Mouse (Mus musculus) heart, embryonic 15.5 days (tissue): ENCODE data around the gene Supt3. TPM values are rescaled to one million over a fixed set of nuclear protein-coding genes. Genes with fewer than 3 reads are reported as not detected.

Experiments
- ATAC-seq: fragments of 200-750 bp; cut with Nextera tagmentation; replicated peaks from 2 replicates; pipeline ENCODE4 v1.8.0; 2017; ENCODE audit warnings: low read depth, moderate TSS enrichment; ENCODE audit not compliant: insufficient number of reproducible peaks, insufficient read depth, low FRiP score
- H3K27ac ChIP-seq: fragments of 300-500 bp; sonication (generic); 2 replicates; pipeline ENCODE4 v1.5.1; 2015; ENCODE audit warnings: mild to moderate bottlenecking, inconsistent platforms
- H3K27me3 ChIP-seq: fragments of 300-500 bp; sonication (generic); 2 replicates; pipeline ENCODE4 v1.6.1; 2015; ENCODE audit warnings: inconsistent platforms
- H3K36me3 ChIP-seq: fragments of 300-500 bp; sonication (generic); 2 replicates; pipeline ENCODE4 v1.6.1; 2015; ENCODE audit warnings: mild to moderate bottlenecking, inconsistent platforms
- H3K4me1 ChIP-seq: fragments of 300-500 bp; sonication (generic); replicated peaks from 2 replicates; pipeline ENCODE4 v1.6.1; 2015; ENCODE audit warnings: inconsistent platforms
- H3K4me2 ChIP-seq: fragments of 300-500 bp; sonication (generic); 2 replicates; pipeline ENCODE4 v1.6.1; 2015; ENCODE audit warnings: inconsistent platforms, mild to moderate bottlenecking, moderate library complexity
- H3K4me3 ChIP-seq: fragments of 300-500 bp; sonication (generic); 2 replicates; pipeline ENCODE4 v1.5.1; 2015; ENCODE audit warnings: mild to moderate bottlenecking, inconsistent platforms
- H3K9ac ChIP-seq: fragments of 300-500 bp; sonication (generic); 2 replicates; pipeline ENCODE4 v1.6.1; 2015; ENCODE audit warnings: mild to moderate bottlenecking, inconsistent platforms
- H3K9me3 ChIP-seq: fragments of 300-500 bp; sonication (generic); replicated peaks from 2 replicates; pipeline ENCODE4 v1.6.1; 2016; ENCODE audit warnings: inconsistent platforms
- WGBS: fragments of 180-500 bp; shearing (Covaris S2); methylation state at CpG from one replicate; pipeline ENCODE4 v1.1.7; 2015; ENCODE audit warnings: mixed read lengths; 5-methylcytosine and 5-hydroxymethylcytosine counted together
- polyA plus RNA-seq: library from polyadenylated mRNA; unstranded; fragments of >200 nt; fragmentation: Nextera tagmentation; extraction: Ambion mirVana; gene quantifications from 2 replicates; pipeline ENCODE4 v1.2.1, GENCODE M21; 2015

Supt3 gene
- polyA plus RNA-seq, 1 experiment from 2014 or later: 20.7 TPM

DNA sequence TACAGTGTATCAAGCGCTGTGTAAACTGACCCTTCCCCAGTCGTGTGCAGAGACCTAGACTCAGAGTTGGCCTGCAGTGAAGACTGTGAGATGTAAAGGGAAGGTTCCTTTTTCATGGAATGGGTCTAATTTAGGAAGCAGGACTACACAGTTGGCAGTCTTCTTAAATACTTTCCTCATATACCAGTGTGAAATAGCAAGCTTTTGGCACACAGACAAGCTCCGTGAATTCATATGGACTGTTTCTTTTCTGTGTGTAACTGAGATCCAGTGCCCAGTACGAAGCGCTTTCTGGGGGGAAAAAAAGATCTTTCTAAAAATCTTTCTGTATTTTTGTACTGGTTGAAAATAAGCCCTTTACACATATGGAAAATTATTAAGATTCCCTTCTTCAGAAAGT is 286.8 kb downstream of the Supt3 start:
- WGBS: 69% methylated on average over 5 of the region's 5 CpGs
- Histone ChIP-seq H3K4me1 (peaks cover 4% of the 10 kb centered on the region; the same call in 1 of the 2 replicates), H3K27me3 (no peaks in the 10 kb centered on the region), H3K9ac (no peak overlapping the region), H3K27ac (no peak overlapping the region), H3K4me2 (no peak overlapping the region), H3K4me3 (no peak overlapping the region), H3K9me3 (no peaks in the 10 kb centered on the region), H3K36me3 (no peaks in the 10 kb centered on the region)
- no peak for ATAC-seq

DNA sequence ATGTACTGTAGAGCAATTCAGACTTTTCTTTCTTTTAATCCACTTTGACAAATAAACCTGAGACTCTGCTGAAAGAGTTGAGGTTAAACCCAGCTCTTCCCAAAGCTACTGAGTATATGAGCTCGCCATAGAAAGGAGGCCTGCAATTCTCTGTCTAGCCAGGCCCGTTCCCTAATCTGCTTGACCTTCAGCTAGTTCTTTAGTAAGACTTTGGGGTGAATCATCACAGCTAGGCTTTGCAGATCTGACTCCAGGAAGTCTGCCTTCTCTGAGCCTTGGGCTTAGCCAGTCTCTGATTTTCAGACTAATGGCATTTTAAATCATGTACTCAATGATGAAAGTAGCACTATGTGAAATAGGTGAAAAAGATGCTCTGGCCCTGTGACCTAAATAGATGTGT is 288.5 kb downstream of the Supt3 start:
- Histone ChIP-seq H3K36me3 (no peaks in the 10 kb centered on the region), H3K27ac (no peak overlapping the region), H3K9ac (no peak overlapping the region), H3K4me2 (no peak overlapping the region), H3K9me3 (no peaks in the 10 kb centered on the region), H3K4me3 (no peak overlapping the region), H3K4me1 (peaks cover 4% of the 10 kb centered on the region; the same call in 1 of the 2 replicates), H3K27me3 (no peaks in the 10 kb centered on the region)
- WGBS: 42% methylated on average over 2 of the region's 2 CpGs
- ATAC-seq: no peak

DNA sequence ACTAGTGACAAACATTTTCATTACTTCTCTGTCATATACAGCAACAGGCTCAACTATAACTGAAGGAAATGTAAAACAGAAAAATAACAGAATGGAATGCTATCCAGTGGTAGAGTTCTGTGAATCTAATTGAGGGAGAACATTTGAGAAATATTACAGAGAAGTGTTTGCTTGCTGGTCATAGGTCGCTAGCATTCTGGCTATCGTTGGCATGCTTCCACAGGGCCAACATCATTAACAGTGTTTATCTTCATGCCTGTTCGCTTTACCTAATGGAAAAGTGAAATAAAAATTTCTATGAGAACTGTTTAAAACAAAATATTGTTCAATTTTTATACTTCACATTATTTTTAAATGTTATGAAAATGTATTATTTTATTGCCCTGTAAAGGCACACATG is 290.5 kb downstream of the Supt3 start:
- WGBS: 88% methylated on average over 3 of the region's 3 CpGs
- peaks cover 4% of the 10 kb centered on the region; the same call in 1 of the 2 replicates for H3K4me1 ChIP-seq
- no peak for ATAC-seq

DNA sequence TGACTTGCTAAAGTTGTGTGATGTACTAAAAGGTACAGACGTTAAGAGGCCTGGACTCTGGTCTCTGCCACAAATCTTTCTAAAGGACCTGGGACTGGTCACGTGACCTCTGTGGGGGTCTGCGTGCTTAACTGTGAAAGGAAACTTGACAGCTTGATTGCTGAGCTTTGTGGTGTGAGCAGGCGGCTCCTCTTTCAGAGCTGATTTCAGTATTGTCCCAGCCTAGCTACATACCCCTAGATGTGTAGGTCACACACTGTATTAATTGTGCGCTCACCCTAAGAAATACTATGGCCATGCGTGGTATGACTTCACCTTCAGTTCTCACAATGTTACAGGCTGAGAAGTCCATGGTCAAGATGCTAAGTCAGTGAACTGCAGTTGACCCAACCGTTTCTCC is 291.4 kb downstream of the Supt3 start:
- Histone ChIP-seq H3K9ac (no peak overlapping the region), H3K27ac (no peak overlapping the region), H3K4me2 (no peak overlapping the region), H3K27me3 (no peaks in the 10 kb centered on the region), H3K36me3 (no peaks in the 10 kb centered on the region), H3K4me3 (no peak overlapping the region), H3K4me1 (peaks cover 4% of the 10 kb centered on the region; the same call in 1 of the 2 replicates), H3K9me3 (no peaks in the 10 kb centered on the region)
- 61% methylated on average over 7 of the region's 7 CpGs for WGBS
- ATAC-seq: no peak

More for the DNA sequence above, 290.5 kb downstream of the Supt3 start:
- H3K4me3 ChIP-seq: no peak overlapping the region
- H3K4me2 ChIP-seq: no peak overlapping the region
- no peak overlapping the region for H3K27ac ChIP-seq
- no peaks in the 10 kb centered on the region for H3K9me3 ChIP-seq
- H3K36me3 ChIP-seq: no peaks in the 10 kb centered on the region
- no peaks in the 10 kb centered on the region for H3K27me3 ChIP-seq
- no peak overlapping the region for H3K9ac ChIP-seq

DNA sequence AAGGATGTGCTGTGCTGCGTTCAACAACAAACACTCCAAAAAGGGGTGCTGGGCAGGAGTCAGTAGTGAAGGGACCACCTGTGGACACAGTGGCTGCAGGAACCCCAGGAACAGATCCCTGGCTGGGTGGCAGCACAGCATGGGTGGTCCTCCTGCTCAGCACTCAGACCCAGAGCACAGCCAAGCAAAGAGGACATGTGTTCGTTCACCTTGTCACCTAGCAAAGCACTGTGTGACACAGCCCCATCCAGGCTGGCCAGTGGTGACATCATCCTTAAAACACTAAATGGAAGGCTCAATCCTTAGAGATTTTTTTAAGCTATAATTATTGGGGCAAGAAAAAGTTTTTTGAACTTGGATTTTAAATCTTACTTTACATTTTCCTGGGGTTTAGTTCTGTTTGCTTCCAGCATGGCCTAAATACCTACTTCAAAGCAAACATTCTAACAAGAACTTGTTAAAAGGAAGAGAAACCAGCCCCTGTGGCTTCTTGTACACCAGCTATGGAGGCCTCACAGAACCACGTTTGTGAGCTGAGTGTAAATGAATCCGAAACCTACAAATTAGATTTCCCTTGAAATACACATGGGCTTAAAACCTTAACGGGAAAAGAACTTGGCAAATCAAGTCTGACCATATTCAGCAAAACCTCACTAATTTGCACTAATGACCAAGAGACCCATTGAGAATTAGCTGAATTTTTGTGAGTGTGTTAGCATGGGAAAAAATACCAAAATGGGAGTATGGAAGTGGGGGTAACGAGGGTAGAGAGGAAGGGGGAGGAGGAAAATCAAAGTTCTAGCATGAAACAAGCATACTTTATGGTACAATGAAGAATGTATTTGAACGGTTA is 295.8 kb downstream of the Supt3 start:
- no peaks in the 10 kb centered on the region for H3K36me3 ChIP-seq
- no peaks in the 10 kb centered on the region for H3K27me3 ChIP-seq
- H3K9ac ChIP-seq: no peak overlapping the region
- H3K9me3 ChIP-seq: no peaks in the 10 kb centered on the region
- ATAC-seq: no peak
- H3K4me3 ChIP-seq: no peak overlapping the region
- no peak overlapping the region for H3K27ac ChIP-seq
- no peaks in the 10 kb centered on the region for H3K4me1 ChIP-seq
- 72% methylated on average over 7 of the region's 7 CpGs for WGBS
- no peak overlapping the region for H3K4me2 ChIP-seq

DNA sequence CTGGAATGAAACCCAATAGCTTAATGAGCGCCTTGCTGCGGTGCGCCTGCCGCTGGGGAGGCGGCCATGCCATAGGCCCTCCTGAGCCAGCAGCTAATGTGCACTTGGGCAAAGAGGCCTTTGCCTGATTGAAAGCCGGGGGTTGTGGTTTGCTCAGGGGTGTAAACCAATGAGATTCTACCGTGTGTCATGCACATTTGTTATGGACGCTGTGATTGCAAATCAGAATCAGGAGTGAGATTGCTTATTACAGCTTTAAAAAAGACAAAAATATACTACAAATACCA is 296.3 kb downstream of the Supt3 start:
- Histone ChIP-seq H3K36me3 (no peaks in the 10 kb centered on the region), H3K4me1 (no peaks in the 10 kb centered on the region), H3K4me3 (no peak overlapping the region), H3K9ac (no peak overlapping the region), H3K27me3 (no peaks in the 10 kb centered on the region), H3K4me2 (no peak overlapping the region), H3K9me3 (no peaks in the 10 kb centered on the region), H3K27ac (no peak overlapping the region)
- no peak for ATAC-seq
- 94% methylated on average over 8 of the region's 8 CpGs for WGBS

DNA sequence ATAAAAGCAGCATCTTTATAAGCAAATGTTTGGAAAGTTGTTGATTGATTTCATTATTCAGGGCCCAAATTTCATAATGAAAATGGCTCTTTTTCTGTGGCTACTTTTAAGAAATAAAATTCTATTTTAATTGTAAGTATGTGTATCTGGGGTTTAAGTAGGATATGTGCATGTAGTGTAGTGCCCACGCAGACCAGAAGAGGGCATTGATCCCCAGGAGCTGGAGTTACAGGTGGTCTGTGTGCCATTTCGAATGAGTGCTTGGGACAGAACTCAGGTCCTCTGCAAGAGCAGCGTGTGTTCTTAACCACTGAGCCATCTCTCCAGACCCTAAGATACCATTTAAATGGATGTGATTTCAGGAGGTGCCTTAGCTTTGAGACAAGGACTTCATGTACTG is 296.8 kb downstream of the Supt3 start:
- WGBS: 86% methylated on average over 3 of the region's 3 CpGs
- Histone ChIP-seq H3K4me2 (no peak overlapping the region), H3K27ac (no peak overlapping the region), H3K4me3 (no peak overlapping the region), H3K4me1 (no peaks in the 10 kb centered on the region), H3K27me3 (no peaks in the 10 kb centered on the region), H3K36me3 (no peaks in the 10 kb centered on the region), H3K9me3 (no peaks in the 10 kb centered on the region), H3K9ac (no peak overlapping the region)
- ATAC-seq: no peak

DNA sequence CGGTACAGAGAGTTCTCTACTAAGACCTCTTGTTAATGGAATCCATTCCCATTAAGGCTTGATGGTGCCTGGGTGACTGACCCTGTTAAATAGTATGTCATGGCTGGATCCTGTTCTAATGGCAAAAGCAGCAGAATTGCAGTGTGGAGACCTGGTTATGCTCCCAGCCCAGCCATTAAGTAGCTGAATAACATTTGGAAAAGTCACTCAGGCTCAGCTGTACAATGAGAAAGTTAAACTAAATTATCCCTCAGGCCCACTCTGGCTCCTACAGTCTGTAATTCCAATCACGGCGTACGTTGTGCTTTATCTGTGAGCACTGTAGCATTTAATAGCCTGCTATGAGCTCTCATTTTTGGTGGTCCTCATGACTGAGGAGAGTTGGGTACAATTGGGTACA is 300.0 kb downstream of the Supt3 start:
- Histone ChIP-seq H3K9me3 (no peaks in the 10 kb centered on the region), H3K9ac (no peak overlapping the region), H3K27ac (no peak overlapping the region), H3K36me3 (no peaks in the 10 kb centered on the region), H3K4me2 (no peak overlapping the region), H3K27me3 (no peaks in the 10 kb centered on the region), H3K4me1 (no peaks in the 10 kb centered on the region), H3K4me3 (no peak overlapping the region)
- ATAC-seq: no peak
- 87% methylated on average over 4 of the region's 4 CpGs for WGBS

DNA sequence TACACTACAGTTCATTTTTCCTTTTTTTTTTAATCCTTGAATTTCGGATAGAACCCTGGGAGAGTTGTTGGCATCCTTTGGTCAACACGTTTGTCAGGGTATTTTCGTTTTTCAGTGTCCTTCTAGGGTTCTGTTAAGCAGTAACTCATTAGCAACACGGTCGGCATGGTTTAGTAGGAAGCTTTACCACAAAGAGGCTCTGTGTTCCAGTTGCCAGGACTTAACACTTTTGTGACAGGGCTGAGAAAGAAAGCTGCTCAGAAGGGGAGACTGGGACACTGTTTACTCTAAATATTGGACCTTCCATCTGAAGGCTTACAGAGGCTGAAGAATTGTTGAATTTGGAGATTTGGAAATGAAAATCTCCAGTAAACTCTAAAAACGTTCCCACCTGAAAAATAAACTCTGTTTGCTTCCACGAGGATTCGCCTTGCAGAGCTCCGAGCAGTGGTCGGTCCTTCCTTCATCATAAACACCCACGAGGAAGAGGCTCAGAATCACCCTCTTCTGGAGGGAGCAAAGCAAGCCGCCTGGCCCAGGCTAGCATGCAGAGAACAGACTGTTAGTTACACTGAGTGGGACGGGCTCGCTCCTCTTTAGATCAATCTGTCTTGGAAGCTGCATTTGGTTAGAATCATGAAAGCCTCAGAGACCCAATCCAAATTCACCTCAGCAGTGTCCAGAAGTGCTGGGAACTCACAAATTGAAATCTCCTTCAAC is 301.1 kb downstream of the Supt3 start:
- Histone ChIP-seq H3K4me1 (no peaks in the 10 kb centered on the region), H3K36me3 (no peaks in the 10 kb centered on the region), H3K9me3 (no peaks in the 10 kb centered on the region), H3K4me3 (no peak overlapping the region), H3K4me2 (no peak overlapping the region), H3K27ac (no peak overlapping the region), H3K9ac (no peak overlapping the region), H3K27me3 (no peaks in the 10 kb centered on the region)
- WGBS: 68% methylated on average over 14 of the region's 14 CpGs
- no peak for ATAC-seq

DNA sequence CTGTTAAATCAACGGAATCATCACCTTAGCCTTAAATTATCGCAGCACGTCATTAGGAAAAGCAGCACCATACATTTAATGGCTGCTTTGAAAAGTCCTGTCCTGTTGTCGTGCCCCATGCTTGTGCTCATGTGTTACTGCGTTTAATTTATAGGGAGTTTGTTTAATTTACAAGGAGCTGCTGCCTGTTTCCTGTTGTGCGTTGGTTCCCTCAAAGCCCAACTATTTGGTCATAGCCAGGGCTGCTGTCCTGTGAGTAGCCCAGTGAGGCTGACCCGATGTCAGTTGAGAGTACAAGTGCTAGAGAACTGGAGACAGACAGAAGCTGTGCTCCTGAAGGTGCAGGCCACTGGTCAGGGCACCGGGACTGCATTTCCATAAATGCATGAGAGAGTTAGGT is 304.6 kb downstream of the Supt3 start:
- WGBS: 83% methylated on average over 8 of the region's 8 CpGs
- no peaks in the 10 kb centered on the region for H3K27me3 ChIP-seq
- no peak overlapping the region for H3K27ac ChIP-seq
- H3K9ac ChIP-seq: no peak overlapping the region
- no peak for ATAC-seq
- no peak overlapping the region for H3K4me2 ChIP-seq
- H3K4me1 ChIP-seq: no peaks in the 10 kb centered on the region
- H3K4me3 ChIP-seq: no peak overlapping the region
- H3K9me3 ChIP-seq: no peaks in the 10 kb centered on the region
- H3K36me3 ChIP-seq: no peaks in the 10 kb centered on the region

DNA sequence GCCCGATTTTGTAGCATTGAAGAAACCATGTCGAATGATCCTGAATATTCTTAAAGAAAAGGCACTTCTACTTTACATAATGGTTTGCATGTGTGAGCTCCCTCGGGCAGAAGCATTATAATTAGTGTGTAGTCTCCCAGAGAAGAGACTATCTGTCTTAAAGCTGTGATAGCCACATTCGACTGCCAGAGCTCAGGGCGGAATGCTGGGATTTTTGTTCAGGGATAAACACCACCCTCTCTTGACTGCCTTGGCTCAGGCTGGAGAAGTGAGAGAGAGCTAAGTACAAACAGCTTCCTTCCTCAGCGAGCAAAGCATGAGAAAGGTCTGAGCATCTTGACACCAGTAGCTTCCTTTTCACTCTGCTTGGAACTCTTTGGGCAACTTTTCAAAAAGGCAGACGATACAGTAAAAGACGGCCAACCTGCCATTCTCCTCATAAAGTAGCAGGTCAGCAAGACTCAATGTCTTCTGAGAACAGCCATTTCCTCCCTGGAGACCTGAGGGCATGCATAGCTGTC is 305.1 kb downstream of the Supt3 start:
- Histone ChIP-seq H3K36me3 (no peaks in the 10 kb centered on the region), H3K9ac (no peak overlapping the region), H3K27ac (no peak overlapping the region), H3K4me1 (no peaks in the 10 kb centered on the region), H3K9me3 (no peaks in the 10 kb centered on the region), H3K4me3 (no peak overlapping the region), H3K27me3 (no peaks in the 10 kb centered on the region), H3K4me2 (no peak overlapping the region)
- WGBS: 46% methylated on average over 8 of the region's 8 CpGs
- no peak for ATAC-seq
